ENCODE assay signal across 7 mouse cellular contexts in genomic region chr11:114829499-114830432, GRCm38 (mm10). TPM values are rescaled to one million over a fixed set of nuclear protein-coding genes. Genes with fewer than 3 reads are reported as not detected.
DNase-seq lines count a peak whose midpoint lies in the region; ATAC-seq and TF ChIP-seq lines count a peak whose summit lies in the region.

No protein-coding gene starts in this region.

- H3K36me3 ChIP-seq in lung, embryonic 16.5 days (ENCODE audit: control insufficient read depth, insufficient read depth, low read length): no peaks in the 10 kb centered on the region

- no peaks in the 10 kb centered on the region for H3K9me3 ChIP-seq in lung, embryonic 16.5 days (ENCODE audit: control insufficient read depth, low read length)

- WGBS in bone marrow, adult 2 months: 16% methylated on average over 24 of the region's 24 CpGs
- 6% methylated on average over 24 of the region's 24 CpGs for WGBS in lung, embryonic 16.5 days

- no peak for TF ChIP-seq CTCF in bone marrow, adult 2 months (IDR thresholded peaks at IDR 0.05; ENCODE audit: control insufficient read depth, insufficient read depth, low read length)

- peak overlapping the region; percentile 35 for H3K4me3 ChIP-seq in bone marrow, adult 2 months (replicated peaks; ENCODE audit: control insufficient read depth, low read depth, low read length)
- H3K4me3 ChIP-seq in lung, embryonic 16.5 days (ENCODE audit: low read length): peak overlapping the region; percentile 40

- peak overlapping the region; percentile 17; the same call in 1 of the 2 replicates for H3K27ac ChIP-seq in bone marrow, adult 2 months (ENCODE audit: control insufficient read depth, insufficient read depth, low read depth, low read length, poor library complexity)
- peak overlapping the region; percentile 98 for H3K27ac ChIP-seq in lung, embryonic 16.5 days (ENCODE audit: low read length)

- peak overlapping the region; percentile 72 for H3K4me2 ChIP-seq in lung, embryonic 16.5 days (ENCODE audit: low read depth, low read length)

- peak; percentile 90 for DNase-seq in embryo, embryonic 9.5 days (ENCODE audit: extremely low spot score)
- peak; percentile 52 to 69 for DNase-seq in heart, adult 9 months (ENCODE audit: low spot score in 2 of 2)
- DNase-seq in kidney, adult 8-10 months: peak; percentile 88 to 92
- DNase-seq in ovary, postnatal 14 days (ENCODE audit: low spot score): peak; percentile 62
- DNase-seq in thymus, adult 18-20 months: no peak

- no peak for TF ChIP-seq POLR2A in bone marrow, adult 2 months (IDR thresholded peaks at IDR 0.05; ENCODE audit: borderline replicate concordance, control insufficient read depth, low read depth, low read length)

- H3K9ac ChIP-seq in lung, embryonic 16.5 days (ENCODE audit: low read length): peak overlapping the region; percentile 66

- peak; percentile 92 for ATAC-seq in lung, embryonic 16.5 days (ENCODE audit: low read depth)

- H3K4me1 ChIP-seq in bone marrow, adult 2 months (ENCODE audit: control insufficient read depth, insufficient read depth, low read length): no peaks in the 10 kb centered on the region; the same call in 1 of the 2 replicates
- H3K4me1 ChIP-seq in lung, embryonic 16.5 days (replicated peaks; ENCODE audit: control insufficient read depth, insufficient read depth, low read length): peaks cover 37% of the 10 kb centered on the region

- no peaks in the 10 kb centered on the region for H3K27me3 ChIP-seq in lung, embryonic 16.5 days (ENCODE audit: control insufficient read depth, insufficient read depth, low read depth, low read length)

RNA-seq across cellular contexts. Expression of gene Gprc5c, which starts 21.2 kb away (rescaled TPM):
- polyA plus RNA-seq in bone marrow, adult 2 months (2011; ENCODE audit: insufficient read depth, insufficient read length, low replicate concordance, missing spikeins): 1.1 and 1.4 TPM in 2 replicates
- polyA plus RNA-seq in lung, embryonic 16.5 days (2015; fragmentation: Nextera tagmentation; extraction: Ambion mirVana): 30.7 and 33.2 TPM in 2 replicates

RNA-seq across cellular contexts. Expression of gene Gpr142, which starts 31.0 kb away (rescaled TPM):
- not detected in 2 replicates for polyA plus RNA-seq in bone marrow, adult 2 months (2011; ENCODE audit: insufficient read depth, insufficient read length, low replicate concordance, missing spikeins)
- not detected in 2 replicates for polyA plus RNA-seq in lung, embryonic 16.5 days (2015; fragmentation: Nextera tagmentation; extraction: Ambion mirVana)

RNA-seq across cellular contexts. Expression of gene Btbd17, which starts 34.0 kb away (rescaled TPM):
- polyA plus RNA-seq in bone marrow, adult 2 months (2011; ENCODE audit: insufficient read depth, insufficient read length, low replicate concordance, missing spikeins): not detected in 2 replicates
- polyA plus RNA-seq in lung, embryonic 16.5 days (2015; fragmentation: Nextera tagmentation; extraction: Ambion mirVana): 0.23 and 0.34 TPM in 2 replicates

Comparison
In these comparisons a context has a peak if more than half of its experiments do, and no peak if none do; other contexts are left out.
1. DNase-seq: peak in embryo, embryonic 9.5 days (single experiment), heart, adult 9 months (2 of 2), kidney, adult 8-10 months (2 of 2) and ovary, postnatal 14 days (single experiment); none in thymus, adult 18-20 months (0 of 2).
2. RNA of gene Gprc5c, which starts 21.2 kb away (polyA plus RNA-seq): 30.7 to 33.2 TPM in lung, embryonic 16.5 days; 1.1 to 1.4 TPM in bone marrow, adult 2 months; every median in the first group is over 10 times any median in the second.